Mouse (Mus musculus) layer of hippocampus, postnatal 25 days (tissue): ENCODE results near the gene Slitrk2. TPM values are rescaled to one million over a fixed set of nuclear protein-coding genes. Genes with fewer than 3 reads are reported as not detected.

ENCODE experiments used
- DNase-seq, 2 experiments: peaks; one replicate each; pipeline ENCODE4 v3.0.0; 2022; ENCODE audit warnings: mixed read lengths in 2 of 2, low spot score in 1 of 2; ENCODE audit errors: extremely low spot score in 1 of 2
- total RNA-seq, 2 experiments: library from RNA; stranded (reverse); gene quantifications; 2 replicates each; pipeline ENCODE4 v1.2.3; 2021

The Slitrk2 gene
- 10 to 100 TPM; 34.0 to 43.0 TPM for total RNA-seq

DNA sequence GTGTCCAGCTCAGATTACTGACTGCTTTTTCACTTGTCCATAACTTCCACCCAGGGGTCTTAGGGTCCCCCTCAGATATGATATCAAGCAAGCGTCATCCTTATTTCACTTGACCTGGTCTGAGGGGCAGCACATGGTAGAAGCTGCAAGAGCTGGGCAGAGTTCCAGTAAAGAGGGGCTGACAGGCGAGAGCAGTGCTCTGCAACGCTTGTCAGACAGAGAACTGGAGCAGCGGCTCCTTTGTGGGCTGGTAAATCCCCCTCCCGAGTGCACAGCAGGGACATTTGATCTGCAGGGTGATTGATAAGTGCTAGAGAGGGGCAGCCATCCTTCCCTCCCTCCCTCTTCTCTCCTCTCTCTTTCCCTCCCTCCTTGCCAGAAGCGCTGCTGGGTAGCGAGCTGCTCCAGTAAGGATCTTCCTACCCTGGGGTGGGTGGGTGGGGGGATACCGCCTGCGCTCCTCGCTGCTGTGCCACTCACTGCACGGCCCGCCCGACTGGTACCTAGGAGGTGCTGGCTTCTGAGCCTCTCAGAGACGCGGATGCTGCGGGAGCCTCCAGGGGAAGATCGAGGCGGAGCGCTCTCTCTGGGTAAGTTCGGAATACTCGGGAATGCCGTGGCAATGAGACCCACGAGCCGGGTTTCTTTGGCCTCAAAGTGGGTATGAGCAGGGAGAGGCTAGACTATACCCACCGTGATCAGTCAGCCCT lies at the start of gene Slitrk2:
Slitrk2 (plus strand) TSS at position 408 of the 710 bp plus-strand sequence.
- DNase-seq = peak; percentile 28 to 46

DNA sequence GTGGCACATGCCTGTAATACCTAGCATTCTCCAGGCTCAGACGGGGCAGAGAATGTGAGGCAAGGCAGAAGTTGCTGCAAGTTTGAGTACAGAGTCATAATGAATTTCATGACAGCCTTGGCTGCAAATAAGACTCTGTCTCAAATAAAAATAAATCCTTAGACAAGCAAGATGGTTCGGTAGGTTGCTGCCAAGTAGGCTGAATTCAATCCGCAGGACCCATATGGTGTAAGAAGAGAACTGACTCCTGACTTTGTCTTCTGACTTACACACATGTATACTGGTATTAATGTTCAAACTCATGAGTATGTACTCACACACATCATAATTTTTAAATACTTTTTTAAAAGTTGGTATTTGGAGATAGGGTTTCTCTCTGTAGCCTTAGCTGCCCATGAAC lies 43.6 kb upstream of the Slitrk2 start:
- DNase-seq = no peak

DNA sequence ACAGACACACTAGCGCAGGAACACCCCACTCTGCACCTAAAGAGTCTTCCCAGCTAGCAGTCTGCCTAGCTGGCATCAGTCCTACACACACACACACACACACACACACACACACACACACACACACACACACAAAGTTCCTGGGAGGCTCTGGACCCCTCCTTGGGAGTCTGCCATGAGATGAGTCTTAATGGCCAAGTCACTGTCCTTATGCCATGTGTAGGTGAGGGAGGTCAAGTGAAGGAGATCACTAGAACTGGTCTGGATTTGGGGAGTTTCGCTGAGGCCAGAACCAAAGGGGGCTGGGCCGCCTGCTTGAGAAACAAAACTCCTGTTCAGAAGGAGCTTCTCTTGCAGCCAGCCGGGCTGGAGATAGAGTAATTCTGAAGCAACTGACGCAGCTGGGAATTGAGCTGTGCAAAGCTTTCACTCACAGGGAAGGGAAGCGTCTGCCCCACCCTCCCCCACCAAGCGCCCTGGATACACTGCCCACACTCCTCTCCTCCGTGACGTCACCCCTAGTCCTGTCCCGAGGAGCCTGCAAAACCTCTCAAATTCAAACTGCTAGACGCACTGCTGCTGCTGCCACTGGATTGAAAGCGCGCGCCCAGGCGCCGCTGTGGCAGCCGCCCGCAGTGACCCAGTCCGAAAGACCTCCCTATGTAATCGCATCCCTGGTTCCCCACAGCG lies 3.5 kb downstream of the Slitrk2 start:
- DNase-seq = peak; percentile 37 to 44

DNA sequence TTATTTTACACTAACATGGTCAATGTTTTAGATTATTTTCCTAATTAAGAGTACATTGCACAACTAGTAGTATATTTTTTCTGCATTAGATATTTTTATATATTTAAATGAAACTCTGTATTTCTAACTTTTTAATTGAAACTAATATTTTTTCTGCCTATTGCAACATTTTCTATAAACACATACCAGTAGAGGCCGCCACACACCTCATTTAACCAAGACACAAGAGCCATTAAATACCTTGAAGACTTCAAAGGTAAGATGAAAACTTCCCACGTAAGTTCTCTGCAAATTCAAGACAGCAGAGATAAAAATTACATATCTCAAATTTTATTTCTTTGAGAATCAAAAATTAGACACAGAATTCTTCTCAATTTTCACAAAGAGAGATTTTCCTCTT lies 8.2 kb downstream of the Slitrk2 start:
- DNase-seq = no peak

DNA sequence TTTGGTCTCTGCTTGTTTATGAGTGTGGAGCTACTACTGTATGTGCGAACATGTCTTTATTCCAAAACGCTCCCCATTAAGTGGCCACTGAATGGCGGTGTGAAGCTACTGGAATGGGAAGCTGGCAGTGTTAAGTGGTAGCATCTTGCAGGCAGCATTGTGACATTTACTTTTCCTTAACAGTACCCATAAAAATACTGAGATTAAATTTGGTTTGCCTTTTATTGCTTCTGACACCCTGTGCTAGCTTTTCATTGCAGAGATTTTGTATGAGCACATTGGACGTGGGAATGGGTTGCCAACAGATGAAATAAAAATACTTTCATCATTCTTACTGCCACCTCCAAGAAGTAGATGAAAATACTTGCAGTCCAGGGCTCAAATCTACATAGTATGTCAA lies 27.8 kb downstream of the Slitrk2 start:
- DNase-seq = no peak

DNA sequence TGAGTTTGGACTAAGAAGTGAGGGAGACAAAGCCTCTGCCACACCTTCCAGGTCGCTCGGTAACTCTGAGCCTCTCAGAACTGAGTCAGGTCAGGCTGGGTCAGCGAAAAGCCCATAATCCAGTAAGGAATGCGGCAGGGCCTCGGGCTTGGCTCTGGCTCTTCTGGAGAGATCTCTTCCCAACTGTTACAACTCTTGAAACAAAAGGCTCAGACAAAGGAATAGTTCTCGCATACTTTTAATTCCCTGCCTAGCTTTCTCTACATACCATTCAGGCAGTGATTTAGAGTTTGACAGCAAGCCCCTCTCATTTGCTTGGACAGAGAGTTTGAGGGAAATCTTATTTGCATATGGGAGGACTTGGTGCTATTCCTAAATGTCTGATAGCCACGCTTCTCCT lies 29.5 kb downstream of the Slitrk2 start:
- DNase-seq = no peak
